Mouse (Mus musculus) cerebellum, adult 2 months (tissue): ENCODE measurements around the gene Gldc.

Experiments used
- CTCF ChIP-seq: fragments of 200-500 bp; IDR thresholded peaks from 2 replicates; pipeline ENCODE4 v1.5.1; 2011; ENCODE audit warnings: low read depth, mild to moderate bottlenecking, control low read depth, low read length, moderate library complexity, borderline replicate concordance; ENCODE audit not compliant: insufficient read depth
- POLR2A ChIP-seq: fragments of 200-500 bp; IDR thresholded peaks from 2 replicates; pipeline ENCODE4 v1.6.1; 2011; ENCODE audit warnings: low read length, control low read depth, borderline replicate concordance; ENCODE audit not compliant: insufficient read depth

DNA sequence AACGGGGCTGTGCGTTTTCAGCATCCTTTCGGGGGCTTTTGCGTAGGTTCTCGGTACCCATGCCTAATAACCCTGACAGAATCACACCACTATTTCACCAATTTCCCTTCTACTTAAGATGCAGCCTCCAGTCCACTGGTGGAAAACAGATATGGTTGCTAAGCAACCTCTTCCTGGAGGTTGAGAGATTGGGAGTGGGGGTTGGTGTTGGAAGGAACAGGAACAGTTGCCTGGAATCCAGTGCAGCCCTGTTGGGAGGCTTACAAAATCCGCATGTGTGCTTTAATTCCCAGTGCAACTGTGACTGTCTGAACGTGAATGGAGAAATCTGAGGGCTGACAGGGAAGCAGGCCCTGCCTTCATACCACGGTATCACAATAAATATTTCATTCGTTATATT lies 57.5 kb downstream of the Gldc start:
- no peak for TF ChIP-seq POLR2A
- TF ChIP-seq CTCF, result no peak
